Mouse (Mus musculus): Measurements from ENCODE around the gene Apol8. TPM values are rescaled to one million over a fixed set of nuclear protein-coding genes. Genes with fewer than 3 reads are reported as not detected.
"Not testable (repeated sequence)": the region's sequence is repeated elsewhere in the genome, so short reads cannot be mapped to it uniquely, and the experiment has no call there.

The Apol8 gene
- total and polyA plus RNA-seq, 2 experiments from 2014 or later = 0.50 to 0.84 TPM

DNA sequence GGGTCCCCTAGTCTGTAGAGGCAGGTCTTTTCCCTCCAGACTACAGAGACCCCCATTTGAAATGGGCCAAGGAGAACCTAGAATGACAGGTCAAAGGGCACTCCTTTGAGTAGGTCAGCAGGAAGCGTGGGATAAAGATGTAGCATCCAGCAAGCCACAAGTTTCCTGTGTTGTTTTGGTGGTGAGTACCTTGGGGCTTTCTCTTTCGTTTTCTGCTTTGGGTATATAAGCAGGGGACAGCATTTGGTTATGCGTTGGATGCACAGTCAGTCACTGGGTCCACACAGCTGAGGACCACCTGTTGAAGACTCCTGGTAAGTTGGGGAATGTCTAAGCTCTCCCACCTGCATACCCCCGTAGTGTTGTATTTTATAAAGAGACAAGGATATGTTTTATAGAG lies 58.1 kb downstream of the Apol8 start, which contains the start of gene Apol7e:
TSS of gene Apol7e (plus strand) at position 202 of the 400 bp plus-strand sequence.
- not testable (repeated sequence) for ATAC-seq; DNase-seq (ENCODE audit: low spot score); H3K9ac ChIP-seq (replicated peaks; ENCODE audit: low read length); H3K27me3 ChIP-seq (ENCODE audit: insufficient read depth, low read length); H3K4me3 ChIP-seq (ENCODE audit: low read length); H3K9me3 ChIP-seq (ENCODE audit: low read length); H3K36me3 ChIP-seq (ENCODE audit: insufficient read depth, low read length); H3K4me1 ChIP-seq (ENCODE audit: insufficient read depth, low read length); H3K4me2 ChIP-seq (ENCODE audit: low read depth, low read length); H3K27ac ChIP-seq
- WGBS = 67% methylated on average over 4 of the region's 4 CpGs

Other genes with a start within 250 kb of the Apol8 start
- gene Apol11a, start 248.7 kb downstream of the Apol8 start, total RNA-seq (2014; rRNA removed) = not detected in 2 replicates
- gene Apol11a, start 248.7 kb downstream of the Apol8 start, polyA plus RNA-seq (2015; fragmentation: Nextera tagmentation; extraction: Ambion mirVana) = not detected in 2 replicates
- gene Apol7c, start 223.7 kb downstream of the Apol8 start, total RNA-seq (2014; rRNA removed) = not detected in 2 replicates
- gene Apol7c, start 223.7 kb downstream of the Apol8 start, polyA plus RNA-seq (2015; fragmentation: Nextera tagmentation; extraction: Ambion mirVana) = not detected in 2 replicates
- not detected in 2 replicates for gene 1700025B11Rik, start 195.1 kb downstream of the Apol8 start, total RNA-seq (2014; rRNA removed)
- gene 1700025B11Rik, start 195.1 kb downstream of the Apol8 start, polyA plus RNA-seq (2015; fragmentation: Nextera tagmentation; extraction: Ambion mirVana) = not detected in 2 replicates
- gene Apol10b, start 160.9 kb downstream of the Apol8 start, total RNA-seq (2014; rRNA removed) = not detected in 2 replicates
- gene Apol10b, start 160.9 kb downstream of the Apol8 start, polyA plus RNA-seq (2015; fragmentation: Nextera tagmentation; extraction: Ambion mirVana) = 0.08 TPM in 1 of 2 replicates, not detected in the other
- not detected in 2 replicates for gene Gm36245, start 157.7 kb downstream of the Apol8 start, total RNA-seq (2014; rRNA removed)
- gene Gm36245, start 157.7 kb downstream of the Apol8 start, polyA plus RNA-seq (2015; fragmentation: Nextera tagmentation; extraction: Ambion mirVana) = not detected in 2 replicates
- not detected in 2 replicates for gene Apol11b, start 113.7 kb downstream of the Apol8 start, total RNA-seq (2014; rRNA removed)
- gene Apol11b, start 113.7 kb downstream of the Apol8 start, polyA plus RNA-seq (2015; fragmentation: Nextera tagmentation; extraction: Ambion mirVana) = not detected in 2 replicates
- 0.07 TPM in 1 of 2 replicates, not detected in the other for gene Apol7e, start 58.1 kb downstream of the Apol8 start, total RNA-seq (2014; rRNA removed)
- gene Apol7e, start 58.1 kb downstream of the Apol8 start, polyA plus RNA-seq (2015; fragmentation: Nextera tagmentation; extraction: Ambion mirVana) = not detected in 2 replicates
- gene Apol9b, start 28.0 kb downstream of the Apol8 start, total RNA-seq (2014; rRNA removed) = 0.37 TPM in 1 of 2 replicates, not detected in the other
- 0.41 and 1.2 TPM in 2 replicates for gene Apol9b, start 28.0 kb downstream of the Apol8 start, polyA plus RNA-seq (2015; fragmentation: Nextera tagmentation; extraction: Ambion mirVana)
- gene Myh9, start 85.2 kb upstream of the Apol8 start, total RNA-seq (2014; rRNA removed) = 29.4 and 33.6 TPM in 2 replicates
- gene Myh9, start 85.2 kb upstream of the Apol8 start, polyA plus RNA-seq (2015; fragmentation: Nextera tagmentation; extraction: Ambion mirVana) = 8.4 and 9.1 TPM in 2 replicates
- 46.4 and 52.5 TPM in 2 replicates for gene Txn2, start 172.0 kb upstream of the Apol8 start, total RNA-seq (2014; rRNA removed)
- gene Txn2, start 172.0 kb upstream of the Apol8 start, polyA plus RNA-seq (2015; fragmentation: Nextera tagmentation; extraction: Ambion mirVana) = 212 and 215 TPM in 2 replicates
- gene Foxred2, start 199.7 kb upstream of the Apol8 start, total RNA-seq (2014; rRNA removed) = 26.5 and 38.7 TPM in 2 replicates
- gene Foxred2, start 199.7 kb upstream of the Apol8 start, polyA plus RNA-seq (2015; fragmentation: Nextera tagmentation; extraction: Ambion mirVana) = 9.1 and 9.8 TPM in 2 replicates
- gene Eif3d, start 213.8 kb upstream of the Apol8 start, total RNA-seq (2014; rRNA removed) = 121 and 139 TPM in 2 replicates
- 143 and 155 TPM in 2 replicates for gene Eif3d, start 213.8 kb upstream of the Apol8 start, polyA plus RNA-seq (2015; fragmentation: Nextera tagmentation; extraction: Ambion mirVana)

All from hindbrain, postnatal 0 days (tissue).